Mouse (Mus musculus): ENCODE measurements around the gene Engase.

- TF ChIP-seq CTCF (IDR thresholded peaks at IDR 0.05; ENCODE audit: low read depth, low read length) (no peak), POLR2A (IDR thresholded peaks at IDR 0.05; ENCODE audit: borderline replicate concordance, low read depth, low read length) (no peak)
These were observed 47.0 kb downstream of the Engase start for GRCm38 (mm10) chr11:118523496-118524145.

All from bone marrow macrophage, adult 2 months (primary cell).